Mouse (Mus musculus): ENCODE results near the gene Nlrp1b.

The Nlrp1b gene

GRCm38 (mm10) chr11:71230684-71231480, at the start of gene Nlrp1b:
Nlrp1b (minus strand) TSS chr11:71230733.
- no peak for DNase-seq (ENCODE audit: low read depth, low spot score)

GRCm38 (mm10) chr11:71261036-71261435, 30.5 kb upstream of the Nlrp1b start:
- DNase-seq (ENCODE audit: low read depth, low spot score) = no peak

GRCm38 (mm10) chr11:71251333-71251732, 20.8 kb upstream of the Nlrp1b start:
- DNase-seq (ENCODE audit: low read depth, low spot score) = no peak

- no peak for DNase-seq (ENCODE audit: low read depth, low spot score)
Measured at GRCm38 (mm10) chr11:71224614-71225013, 5.9 kb downstream of the Nlrp1b start.

GRCm38 (mm10) chr11:71202703-71203102, 27.8 kb downstream of the Nlrp1b start:
- no peak for DNase-seq (ENCODE audit: low read depth, low spot score)

GRCm38 (mm10) chr11:71199349-71199748, 31.2 kb downstream of the Nlrp1b start:
- DNase-seq (ENCODE audit: low read depth, low spot score) = no peak

GRCm38 (mm10) chr11:71169633-71170032, 60.9 kb downstream of the Nlrp1b start:
- no peak for DNase-seq (ENCODE audit: low read depth, low spot score)

GRCm38 (mm10) chr11:71164139-71164538, 66.4 kb downstream of the Nlrp1b start:
- no peak for DNase-seq (ENCODE audit: low read depth, low spot score)

- DNase-seq (ENCODE audit: low read depth, low spot score) = no peak
Measured at GRCm38 (mm10) chr11:71159439-71160136, 70.9 kb downstream of the Nlrp1b start.

- DNase-seq (ENCODE audit: low read depth, low spot score) = no peak
Measured at GRCm38 (mm10) chr11:71155272-71155671, 75.3 kb downstream of the Nlrp1b start.

- no peak for DNase-seq (ENCODE audit: low read depth, low spot score)
Measured at GRCm38 (mm10) chr11:71144661-71145060, 85.9 kb downstream of the Nlrp1b start, which contains the start of gene Nlrp1a. Nlrp1a (minus strand) TSS chr11:71144704.

GRCm38 (mm10) chr11:71142031-71142430, 88.5 kb downstream of the Nlrp1b start:
- no peak for DNase-seq (ENCODE audit: low read depth, low spot score)

GRCm38 (mm10) chr11:71107128-71107527, 123.4 kb downstream of the Nlrp1b start:
- no peak for DNase-seq (ENCODE audit: low read depth, low spot score)

- DNase-seq (ENCODE audit: low read depth, low spot score) = no peak
Measured at GRCm38 (mm10) chr11:71106261-71107021, 124.1 kb downstream of the Nlrp1b start.

- no peak for DNase-seq (ENCODE audit: low read depth, low spot score)
Measured at GRCm38 (mm10) chr11:71103931-71104330, 126.6 kb downstream of the Nlrp1b start.

All from embryo, embryonic 11.5 days (tissue).